Mouse (Mus musculus): ENCODE results near the gene Setd5. TPM values are rescaled to one million over a fixed set of nuclear protein-coding genes. Genes with fewer than 3 reads are reported as not detected.

Gene Setd5
- polyA plus RNA-seq, 1 experiment from 2014 or later, result 46.5 TPM

GRCm38 (mm10) chr6:113069154-113069553 lies 8.0 kb upstream of the Setd5 start:
- H3K9me3 ChIP-seq (replicated peaks; ENCODE audit: control insufficient read depth, low read length, poor library complexity, severe bottlenecking), result no peaks in the 10 kb centered on the region
- H3K9ac ChIP-seq (ENCODE audit: low read depth, low read length), result no peak overlapping the region
- no peak overlapping the region for H3K4me2 ChIP-seq (ENCODE audit: low read length)
- no peaks in the 10 kb centered on the region for H3K27me3 ChIP-seq (ENCODE audit: control insufficient read depth, insufficient read depth, low read depth, low read length)
- H3K36me3 ChIP-seq (ENCODE audit: control insufficient read depth, insufficient read depth, low read length), result peaks cover 8% of the 10 kb centered on the region; the same call in 1 of the 2 replicates
- H3K4me1 ChIP-seq (ENCODE audit: control insufficient read depth, insufficient read depth, low read length), result no peaks in the 10 kb centered on the region; the same call in 1 of the 2 replicates
- no peak for ATAC-seq
- 98% methylated on average over 1 of the region's 1 CpGs for WGBS
- H3K27ac ChIP-seq (ENCODE audit: low read length), result no peak overlapping the region
- no peak overlapping the region for H3K4me3 ChIP-seq (ENCODE audit: low read depth, low read length)

- no peaks in the 10 kb centered on the region for H3K9me3 ChIP-seq (replicated peaks; ENCODE audit: control insufficient read depth, low read length, poor library complexity, severe bottlenecking)
- peaks cover 29% of the 10 kb centered on the region for H3K4me1 ChIP-seq (ENCODE audit: control insufficient read depth, insufficient read depth, low read length)
- 28% methylated on average over 3 of the region's 3 CpGs for WGBS
- peak overlapping the region; percentile 76 for H3K4me2 ChIP-seq (ENCODE audit: low read length)
- H3K27ac ChIP-seq (ENCODE audit: low read length), result peak overlapping the region; percentile 100; the same call in 1 of the 2 replicates
- no peak for ATAC-seq
- H3K9ac ChIP-seq (ENCODE audit: low read depth, low read length), result peak overlapping the region; percentile 28; the same call in 1 of the 2 replicates
- peak overlapping the region; percentile 59 for H3K4me3 ChIP-seq (ENCODE audit: low read depth, low read length)
- H3K27me3 ChIP-seq (ENCODE audit: control insufficient read depth, insufficient read depth, low read depth, low read length), result no peaks in the 10 kb centered on the region
- no peaks in the 10 kb centered on the region for H3K36me3 ChIP-seq (ENCODE audit: control insufficient read depth, insufficient read depth, low read length)
These were observed 1.9 kb upstream of the Setd5 start for GRCm38 (mm10) chr6:113075261-113075660.

- H3K9me3 ChIP-seq (replicated peaks; ENCODE audit: control insufficient read depth, low read length, poor library complexity, severe bottlenecking), result no peaks in the 10 kb centered on the region
- peak overlapping the region; percentile 66 for H3K9ac ChIP-seq (ENCODE audit: low read depth, low read length)
- H3K27me3 ChIP-seq (ENCODE audit: control insufficient read depth, insufficient read depth, low read depth, low read length), result no peaks in the 10 kb centered on the region
- H3K4me1 ChIP-seq (ENCODE audit: control insufficient read depth, insufficient read depth, low read length), result peaks cover 32% of the 10 kb centered on the region
- H3K4me3 ChIP-seq (ENCODE audit: low read depth, low read length), result peak overlapping the region; percentile 59
- WGBS, result 1% methylated on average over 46 of the region's 55 CpGs
- peak; percentile 85 for ATAC-seq
- no peaks in the 10 kb centered on the region for H3K36me3 ChIP-seq (ENCODE audit: control insufficient read depth, insufficient read depth, low read length)
- H3K27ac ChIP-seq (ENCODE audit: low read length), result peak overlapping the region; percentile 100
- peak overlapping the region; percentile 76 for H3K4me2 ChIP-seq (ENCODE audit: low read length)
These were observed 1.0 kb upstream of the Setd5 start for GRCm38 (mm10) chr6:113076012-113076685.

- H3K9ac ChIP-seq (ENCODE audit: low read depth, low read length), result peak overlapping the region; percentile 83
- ATAC-seq, result peak; percentile 0; the same call in 1 of the 2 replicates
- H3K27me3 ChIP-seq (ENCODE audit: control insufficient read depth, insufficient read depth, low read depth, low read length), result no peaks in the 10 kb centered on the region
- H3K9me3 ChIP-seq (replicated peaks; ENCODE audit: control insufficient read depth, low read length, poor library complexity, severe bottlenecking), result no peaks in the 10 kb centered on the region
- peak overlapping the region; percentile 100 for H3K27ac ChIP-seq (ENCODE audit: low read length)
- H3K36me3 ChIP-seq (ENCODE audit: control insufficient read depth, insufficient read depth, low read length), result no peaks in the 10 kb centered on the region
- 0% methylated on average over 25 of the region's 28 CpGs for whole genome bisulfite sequencing
- H3K4me1 ChIP-seq (ENCODE audit: control insufficient read depth, insufficient read depth, low read length), result peaks cover 43% of the 10 kb centered on the region
- H3K4me2 ChIP-seq (ENCODE audit: low read length), result peak overlapping the region; percentile 96
- peak overlapping the region; percentile 59 for H3K4me3 ChIP-seq (ENCODE audit: low read depth, low read length)
These were observed 435 bp downstream of the Setd5 start for GRCm38 (mm10) chr6:113077569-113078030.

GRCm38 (mm10) chr6:113078031-113078721 lies 1.0 kb downstream of the Setd5 start:
- peak overlapping the region; percentile 59 for H3K4me3 ChIP-seq (ENCODE audit: low read depth, low read length)
- H3K9me3 ChIP-seq (replicated peaks; ENCODE audit: control insufficient read depth, low read length, poor library complexity, severe bottlenecking), result no peaks in the 10 kb centered on the region
- H3K4me1 ChIP-seq (ENCODE audit: control insufficient read depth, insufficient read depth, low read length), result peaks cover 43% of the 10 kb centered on the region
- peak overlapping the region; percentile 96 for H3K4me2 ChIP-seq (ENCODE audit: low read length)
- no peak for ATAC-seq
- H3K27me3 ChIP-seq (ENCODE audit: control insufficient read depth, insufficient read depth, low read depth, low read length), result no peaks in the 10 kb centered on the region
- no peaks in the 10 kb centered on the region for H3K36me3 ChIP-seq (ENCODE audit: control insufficient read depth, insufficient read depth, low read length)
- peak overlapping the region; percentile 100 for H3K27ac ChIP-seq (ENCODE audit: low read length)
- WGBS, result under 1% methylated on average over 18 of the region's 18 CpGs
- peak overlapping the region; percentile 83 for H3K9ac ChIP-seq (ENCODE audit: low read depth, low read length)

GRCm38 (mm10) chr6:113079492-113079891 lies 2.3 kb downstream of the Setd5 start:
- Histone ChIP-seq H3K9ac (ENCODE audit: low read depth, low read length) (peak overlapping the region; percentile 49; the same call in 1 of the 2 replicates), H3K36me3 (ENCODE audit: control insufficient read depth, insufficient read depth, low read length) (no peaks in the 10 kb centered on the region), H3K4me1 (ENCODE audit: control insufficient read depth, insufficient read depth, low read length) (peaks cover 47% of the 10 kb centered on the region), H3K27me3 (ENCODE audit: control insufficient read depth, insufficient read depth, low read depth, low read length) (no peaks in the 10 kb centered on the region), H3K4me2 (ENCODE audit: low read length) (peak overlapping the region; percentile 96), H3K9me3 (replicated peaks; ENCODE audit: control insufficient read depth, low read length, poor library complexity, severe bottlenecking) (no peaks in the 10 kb centered on the region), H3K4me3 (ENCODE audit: low read depth, low read length) (peak overlapping the region; percentile 59), H3K27ac (ENCODE audit: low read length) (peak overlapping the region; percentile 70)
- WGBS, result 0% methylated on average over 3 of the region's 3 CpGs
- no peak for ATAC-seq

GRCm38 (mm10) chr6:113082229-113082628 lies 5.1 kb downstream of the Setd5 start:
- Histone ChIP-seq H3K4me1 (ENCODE audit: control insufficient read depth, insufficient read depth, low read length) (peaks cover 40% of the 10 kb centered on the region), H3K9ac (ENCODE audit: low read depth, low read length) (no peak overlapping the region), H3K27me3 (ENCODE audit: control insufficient read depth, insufficient read depth, low read depth, low read length) (no peaks in the 10 kb centered on the region), H3K9me3 (replicated peaks; ENCODE audit: control insufficient read depth, low read length, poor library complexity, severe bottlenecking) (no peaks in the 10 kb centered on the region), H3K4me2 (ENCODE audit: low read length) (peak overlapping the region; percentile 38), H3K4me3 (ENCODE audit: low read depth, low read length) (no peak overlapping the region), H3K36me3 (ENCODE audit: control insufficient read depth, insufficient read depth, low read length) (no peaks in the 10 kb centered on the region), H3K27ac (ENCODE audit: low read length) (peak overlapping the region; percentile 38; the same call in 1 of the 2 replicates)
- 6% methylated on average over 6 of the region's 6 CpGs for WGBS
- no peak for ATAC-seq

- Histone ChIP-seq H3K4me3 (ENCODE audit: low read depth, low read length) (no peak overlapping the region), H3K4me1 (ENCODE audit: control insufficient read depth, insufficient read depth, low read length) (peaks cover 25% of the 10 kb centered on the region), H3K36me3 (ENCODE audit: control insufficient read depth, insufficient read depth, low read length) (no peaks in the 10 kb centered on the region), H3K9ac (ENCODE audit: low read depth, low read length) (no peak overlapping the region), H3K27ac (ENCODE audit: low read length) (no peak overlapping the region), H3K9me3 (replicated peaks; ENCODE audit: control insufficient read depth, low read length, poor library complexity, severe bottlenecking) (no peaks in the 10 kb centered on the region), H3K4me2 (ENCODE audit: low read length) (no peak overlapping the region), H3K27me3 (ENCODE audit: control insufficient read depth, insufficient read depth, low read depth, low read length) (no peaks in the 10 kb centered on the region)
- ATAC-seq, result no peak
- 66% methylated on average over 4 of the region's 4 CpGs for WGBS
These were observed 7.4 kb downstream of the Setd5 start for GRCm38 (mm10) chr6:113084590-113084989.

- 90% methylated on average over 3 of the region's 3 CpGs for WGBS
- no peaks in the 10 kb centered on the region for H3K27me3 ChIP-seq (ENCODE audit: control insufficient read depth, insufficient read depth, low read depth, low read length)
- H3K4me3 ChIP-seq (ENCODE audit: low read depth, low read length), result no peak overlapping the region
- H3K4me2 ChIP-seq (ENCODE audit: low read length), result no peak overlapping the region
- no peaks in the 10 kb centered on the region for H3K9me3 ChIP-seq (replicated peaks; ENCODE audit: control insufficient read depth, low read length, poor library complexity, severe bottlenecking)
- no peaks in the 10 kb centered on the region for H3K4me1 ChIP-seq (ENCODE audit: control insufficient read depth, insufficient read depth, low read length)
- ATAC-seq, result no peak
- H3K9ac ChIP-seq (ENCODE audit: low read depth, low read length), result no peak overlapping the region
- no peaks in the 10 kb centered on the region for H3K36me3 ChIP-seq (ENCODE audit: control insufficient read depth, insufficient read depth, low read length)
- H3K27ac ChIP-seq (ENCODE audit: low read length), result no peak overlapping the region
These were observed 16.0 kb downstream of the Setd5 start for GRCm38 (mm10) chr6:113093206-113093605.
